16 mouse cellular contexts compared by ENCODE assay signal in genomic region chr16:32484431-32484871, GRCm38 (mm10). TPM values are rescaled to one million over a fixed set of nuclear protein-coding genes. Genes with fewer than 3 reads are reported as not detected.
A peak's percentile ranks its signal among the peaks of the same experiment; 100 is the strongest.
DNase-seq lines count a peak whose midpoint lies in the region; ATAC-seq and TF ChIP-seq lines count a peak whose summit lies in the region.
"Had no signal": no experiment of that assay in that cellular context is flagged by ENCODE, and none has a peak within 500 bp of the region (broad histone marks: within the 10 kb centered on the region; RNA-seq: fewer than 3 reads in every experiment).

No protein-coding gene starts in this region.

- no peak for TF ChIP-seq CTCF in kidney, adult 2 months (conservative IDR thresholded peaks at IDR 0.05; ENCODE audit: insufficient read depth, insufficient read length, low read depth, low read length)
- TF ChIP-seq CTCF in lung, postnatal 0 days (IDR thresholded peaks at IDR 0.05): no peak

- no peak overlapping the region for H3K27ac ChIP-seq in embryonic facial prominence, embryonic 11.5 days (replicated peaks; ENCODE audit: low read depth, low read length)
- peak overlapping the region; percentile 43 for H3K27ac ChIP-seq in kidney, adult 2 months (ENCODE audit: insufficient read depth, low read depth, low read length)
- no peak overlapping the region for H3K27ac ChIP-seq in lung, postnatal 0 days (ENCODE audit: low read length)
- H3K27ac ChIP-seq: forebrain, embryonic 15.5 days; hindbrain, embryonic 15.5 days; lung, embryonic 15.5 days; neural tube, embryonic 15.5 days had no signal

- ATAC-seq in embryonic facial prominence, embryonic 11.5 days (replicated peaks; ENCODE audit: insufficient number of reproducible peaks, low FRiP score, low TSS enrichment, low read depth): peak; percentile 56
- no peak for ATAC-seq in lung, postnatal 0 days
- no peak for ATAC-seq in frontal cortex, adult (ENCODE audit: low TSS enrichment)
- ATAC-seq: forebrain, embryonic 15.5 days had no signal

- H3K36me3 ChIP-seq in embryonic facial prominence, embryonic 11.5 days (replicated peaks; ENCODE audit: control insufficient read depth, insufficient read depth, low read depth, low read length): no peaks in the 10 kb centered on the region
- no peaks in the 10 kb centered on the region for H3K36me3 ChIP-seq in kidney, adult 2 months (ENCODE audit: control insufficient read depth, insufficient read depth, low read length)
- no peaks in the 10 kb centered on the region for H3K36me3 ChIP-seq in lung, postnatal 0 days (ENCODE audit: insufficient read depth, low read length)
- H3K36me3 ChIP-seq: forebrain, embryonic 15.5 days; hindbrain, embryonic 15.5 days; lung, embryonic 15.5 days; neural tube, embryonic 15.5 days had no signal

- no peaks in the 10 kb centered on the region for H3K9me3 ChIP-seq in embryonic facial prominence, embryonic 11.5 days (replicated peaks; ENCODE audit: control insufficient read depth, low read length)
- H3K9me3 ChIP-seq in lung, postnatal 0 days (ENCODE audit: low read length): no peaks in the 10 kb centered on the region
- H3K9me3 ChIP-seq: forebrain, embryonic 15.5 days; hindbrain, embryonic 15.5 days; lung, embryonic 15.5 days; neural tube, embryonic 15.5 days had no signal

- H3K27me3 ChIP-seq in embryonic facial prominence, embryonic 11.5 days (ENCODE audit: control insufficient read depth, insufficient read depth, low read length): no peaks in the 10 kb centered on the region
- H3K27me3 ChIP-seq in kidney, adult 2 months (replicated peaks; ENCODE audit: control insufficient read depth, insufficient read depth, low read length): no peaks in the 10 kb centered on the region
- no peaks in the 10 kb centered on the region for H3K27me3 ChIP-seq in lung, postnatal 0 days (replicated peaks; ENCODE audit: insufficient read depth, low read length)
- H3K27me3 ChIP-seq: forebrain, embryonic 15.5 days; hindbrain, embryonic 15.5 days; lung, embryonic 15.5 days; neural tube, embryonic 15.5 days had no signal

- H3K9ac ChIP-seq in embryonic facial prominence, embryonic 11.5 days (replicated peaks; ENCODE audit: low read length): no peak overlapping the region
- no peak overlapping the region for H3K9ac ChIP-seq in lung, postnatal 0 days (replicated peaks; ENCODE audit: low read depth)
- H3K9ac ChIP-seq: forebrain, embryonic 15.5 days; hindbrain, embryonic 15.5 days; lung, embryonic 15.5 days; neural tube, embryonic 15.5 days had no signal

- H3K4me2 ChIP-seq in embryonic facial prominence, embryonic 11.5 days (ENCODE audit: low read depth, low read length): no peak overlapping the region
- H3K4me2 ChIP-seq in lung, postnatal 0 days (replicated peaks; ENCODE audit: low read depth, low read length): no peak overlapping the region
- H3K4me2 ChIP-seq: forebrain, embryonic 15.5 days; hindbrain, embryonic 15.5 days; lung, embryonic 15.5 days; neural tube, embryonic 15.5 days had no signal

- DNase-seq in embryo, embryonic 10 days (ENCODE audit: low spot score): peak; percentile 60
- no peak for DNase-seq in embryonic facial prominence, embryonic 11.5 days (ENCODE audit: low spot score)
- DNase-seq in kidney, adult 2 months: peak; percentile 94
- peak; percentile 67 to 91 for DNase-seq in kidney, postnatal 36 days
- no peak for DNase-seq in lung, postnatal 0 days (ENCODE audit: low spot score)
- DNase-seq in cerebellum, adult 18-20 months: no peak
- DNase-seq: adrenal gland, adult 8-10 months; cerebellum, adult 9-11 months; heart, postnatal 14 days; thymus, adult 2 months had no signal

- peaks cover 3% of the 10 kb centered on the region; the same call in 1 of the 2 replicates for H3K4me1 ChIP-seq in embryonic facial prominence, embryonic 11.5 days (ENCODE audit: control insufficient read depth, insufficient read depth, low read length)
- H3K4me1 ChIP-seq in kidney, adult 2 months (ENCODE audit: control insufficient read depth, insufficient read depth, low read length): peaks cover 8% of the 10 kb centered on the region; the same call in 1 of the 2 replicates
- H3K4me1 ChIP-seq in lung, postnatal 0 days (ENCODE audit: insufficient read depth, low read depth, low read length): 0 out of 2 replicates have a peak, but pooled peaks cover 4% of the 10 kb centered on the region
- H3K4me1 ChIP-seq: forebrain, embryonic 15.5 days; hindbrain, embryonic 15.5 days; neural tube, embryonic 15.5 days had no signal

- TF ChIP-seq POLR2A in kidney, adult 2 months (IDR thresholded peaks at IDR 0.05; ENCODE audit: low read depth, low read length): no peak

- H3K4me3 ChIP-seq in embryonic facial prominence, embryonic 11.5 days (ENCODE audit: low read depth, low read length): no peak overlapping the region
- H3K4me3 ChIP-seq in kidney, adult 2 months (ENCODE audit: insufficient read depth, low read depth, low read length): no peak overlapping the region
- no peak overlapping the region for H3K4me3 ChIP-seq in lung, postnatal 0 days (ENCODE audit: low read depth, low read length)
- H3K4me3 ChIP-seq: forebrain, embryonic 15.5 days; hindbrain, embryonic 15.5 days; lung, embryonic 15.5 days; neural tube, embryonic 15.5 days had no signal

- no peak for TF ChIP-seq EP300 in lung, postnatal 0 days (IDR thresholded peaks at IDR 0.05)

- WGBS in embryonic facial prominence, embryonic 11.5 days: 31% methylated on average over 7 of the region's 7 CpGs
- WGBS in kidney, adult 2 months: 32% methylated on average over 7 of the region's 7 CpGs
- WGBS in lung, postnatal 0 days: 26% methylated on average over 7 of the region's 7 CpGs

RNA-seq across cellular contexts. Expression of gene Slc51a, which starts 3.2 kb away (rescaled TPM):
- polyA plus RNA-seq in embryonic facial prominence, embryonic 11.5 days (2014; fragmentation: Nextera tagmentation; extraction: Ambion mirVana): 0.34 and 0.53 TPM in 2 replicates
- polyA plus RNA-seq in kidney, adult 2 months (2012; rRNA removed): 92.3 and 97.3 TPM in 2 replicates
- polyA plus RNA-seq in lung, postnatal 0 days (2015; fragmentation: Nextera tagmentation; extraction: Ambion mirVana): 0.30 and 0.41 TPM in 2 replicates

RNA-seq across cellular contexts. Expression of gene Zdhhc19, which starts 11.6 kb away (rescaled TPM):
- polyA plus RNA-seq in embryonic facial prominence, embryonic 11.5 days (2014; fragmentation: Nextera tagmentation; extraction: Ambion mirVana): not detected in 2 replicates
- 0.11 TPM in 1 of 2 replicates, not detected in the other for polyA plus RNA-seq in kidney, adult 2 months (2012; rRNA removed)
- polyA plus RNA-seq in lung, postnatal 0 days (2015; fragmentation: Nextera tagmentation; extraction: Ambion mirVana): not detected in 2 replicates
- polyA plus RNA-seq: forebrain, embryonic 15.5 days; liver, adult 2 months; lung, embryonic 15.5 days; neural tube, embryonic 15.5 days; thymus, adult 2 months had no signal

RNA-seq across cellular contexts. Expression of gene Pcyt1a, which starts 53.7 kb away (rescaled TPM):
- polyA plus RNA-seq in embryonic facial prominence, embryonic 11.5 days (2014; fragmentation: Nextera tagmentation; extraction: Ambion mirVana): 33.4 and 36.7 TPM in 2 replicates
- polyA plus RNA-seq in kidney, adult 2 months (2012; rRNA removed): 42.9 and 43.8 TPM in 2 replicates
- 44.9 and 48.0 TPM in 2 replicates for polyA plus RNA-seq in lung, postnatal 0 days (2015; fragmentation: Nextera tagmentation; extraction: Ambion mirVana)

Comparison
In these comparisons a context has a peak if more than half of its experiments do, and no peak if none do; other contexts are left out.
1. DNase-seq: peak in embryo, embryonic 10 days (single experiment), kidney, adult 2 months (single experiment) and kidney, postnatal 36 days (2 of 2); none in embryonic facial prominence, embryonic 11.5 days (single experiment), lung, postnatal 0 days (single experiment) and cerebellum, adult 18-20 months (0 of 2).
2. RNA of gene Slc51a, which starts 3.2 kb away (polyA plus RNA-seq): 92.3 to 97.3 TPM in kidney, adult 2 months; 0.30 to 0.41 TPM in lung, postnatal 0 days and 0.34 to 0.53 TPM in embryonic facial prominence, embryonic 11.5 days; every median in the first group is over 10 times any median in the second.